In genomic region chr11:95402196-95402595, GRCm38 (mm10) we compare ENCODE assay signal across 11 mouse cellular contexts. TPM values are rescaled to one million over a fixed set of nuclear protein-coding genes. Genes with fewer than 3 reads are reported as not detected.
DNase-seq lines count a peak whose midpoint lies in the region; ATAC-seq lines count a peak whose summit lies in the region.
"Had no signal": no experiment of that assay in that cellular context is flagged by ENCODE, and none has a peak within 500 bp of the region (broad histone marks: within the 10 kb centered on the region; RNA-seq: fewer than 3 reads in every experiment).

No protein-coding gene starts in this region.

- peak overlapping the region; percentile 67 for H3K27ac ChIP-seq in heart, embryonic 11.5 days (ENCODE audit: low read depth, low read length)
- H3K27ac ChIP-seq: limb, embryonic 13.5 days had no signal

- no peaks in the 10 kb centered on the region for H3K36me3 ChIP-seq in heart, embryonic 11.5 days (ENCODE audit: control insufficient read depth, insufficient read depth, low read length)
- H3K36me3 ChIP-seq: limb, embryonic 13.5 days had no signal

- H3K9ac ChIP-seq in heart, embryonic 11.5 days (ENCODE audit: low read depth, low read length) = no peak overlapping the region
- H3K9ac ChIP-seq: limb, embryonic 13.5 days had no signal

- peaks cover 14% of the 10 kb centered on the region for H3K4me1 ChIP-seq in heart, embryonic 11.5 days (ENCODE audit: control insufficient read depth, insufficient read depth, low read length)

- no peaks in the 10 kb centered on the region for H3K27me3 ChIP-seq in heart, embryonic 11.5 days (ENCODE audit: control insufficient read depth, insufficient read depth, low read length)

- H3K4me2 ChIP-seq in heart, embryonic 11.5 days = no peak overlapping the region
- H3K4me2 ChIP-seq: limb, embryonic 13.5 days had no signal

- peak; percentile 90 for DNase-seq in heart, adult 11 months
- no peak for DNase-seq in heart, adult 8-10 months (ENCODE audit: low spot score)
- DNase-seq in MN1 (ENCODE audit: low spot score) = peak; percentile 54
- peak; percentile 86 for DNase-seq in cerebellum, adult 11 months
- DNase-seq in right cerebral cortex, adult 18-20 months = no peak
- no peak for DNase-seq in layer of hippocampus, postnatal 25 days (ENCODE audit: extremely low spot score in 1 of 2, low spot score in 1 of 2)
- no peak for DNase-seq in spleen, postnatal 4 days (ENCODE audit: low spot score in 2 of 2)

- WGBS in heart, embryonic 11.5 days (ENCODE audit: insufficient replicate concordance) = 19% methylated on average over 5 of the region's 5 CpGs

- no peaks in the 10 kb centered on the region for H3K9me3 ChIP-seq in heart, embryonic 11.5 days (replicated peaks; ENCODE audit: control insufficient read depth, low read length)
- H3K9me3 ChIP-seq: limb, embryonic 13.5 days had no signal

- no peak for ATAC-seq in heart, embryonic 11.5 days (replicated peaks; ENCODE audit: insufficient number of reproducible peaks, low FRiP score, low TSS enrichment)
- ATAC-seq: activated CD4-positive, CD25-positive, alpha-beta regulatory T cell, adult 4 months; CD4-positive, CD25-positive, alpha-beta regulatory T cell, adult 4 months had no signal

- no peak overlapping the region for H3K4me3 ChIP-seq in heart, embryonic 11.5 days (ENCODE audit: low read depth, low read length)
- H3K4me3 ChIP-seq: limb, embryonic 13.5 days had no signal

RNA-seq across cellular contexts. Expression of gene Spop, which starts 11.7 kb away (rescaled TPM):
- 100 to 1,000 TPM; 159 to 184 (median 160) TPM for total RNA-seq in heart, adult 8-10 months (2022)
- 81.2 and 82.3 TPM in 2 replicates for polyA plus RNA-seq in heart, embryonic 11.5 days (2014; fragmentation: Nextera tagmentation; extraction: Ambion mirVana)
- total RNA-seq in layer of hippocampus, postnatal 25 days (2021) = 100 to 1,000 TPM; 159 to 170 TPM

RNA-seq across cellular contexts. Expression of gene Slc35b1, which starts 17.7 kb away (rescaled TPM):
- total RNA-seq in heart, adult 8-10 months (2022) = 10 to 100 TPM; 35.4 to 42.2 (median 36.5) TPM
- 92.4 and 95.9 TPM in 2 replicates for polyA plus RNA-seq in heart, embryonic 11.5 days (2014; fragmentation: Nextera tagmentation; extraction: Ambion mirVana)
- 10 to 100 TPM; 69.7 to 69.9 TPM for total RNA-seq in layer of hippocampus, postnatal 25 days (2021)

Comparison
In these comparisons a context has a peak if more than half of its experiments do, and no peak if none do; other contexts are left out.
1. DNase-seq: peak in heart, adult 11 months (single experiment), MN1 (single experiment) and cerebellum, adult 11 months (single experiment); none in heart, adult 8-10 months (single experiment), right cerebral cortex, adult 18-20 months (single experiment), layer of hippocampus, postnatal 25 days (0 of 2) and spleen, postnatal 4 days (0 of 2).